Mouse (Mus musculus): ENCODE results near the gene Chit1. TPM values are rescaled to one million over a fixed set of nuclear protein-coding genes. Genes with fewer than 3 reads are reported as not detected.

Chit1 gene
- total and polyA plus RNA-seq, 3 experiments: not detected

GRCm38 (mm10) chr1:134182025-134182424, 71.0 kb downstream of the Chit1 start, which contains the start of gene Chil1:
Chil1 (plus strand) TSS chr1:134182176.
- DNase-seq (ENCODE audit: low read depth, low spot score): no peak
- H3K27me3 ChIP-seq (ENCODE audit: control insufficient read depth in 1 of 2, insufficient read depth in 2 of 2, low read length in 2 of 2): peaks cover 0 to 12% of the 10 kb centered on the region in 2 experiments
- no peak within 1 kb of the TSS for H3K9ac ChIP-seq (ENCODE audit: control insufficient read depth, low read depth, low read length, poor library complexity, severe bottlenecking)
- H3K4me1 ChIP-seq (ENCODE audit: control insufficient read depth in 1 of 2, insufficient read depth in 2 of 2, low read length in 2 of 2): no peaks in the 10 kb centered on the region
- no peaks in the 10 kb centered on the region for H3K79me2 ChIP-seq (ENCODE audit: control insufficient read depth, insufficient read depth, low read length, poor library complexity)
- H3K36me3 ChIP-seq (ENCODE audit: control insufficient read depth in 1 of 2, insufficient read depth in 2 of 2, low read length in 2 of 2): no peaks in the 10 kb centered on the region
- H3K9me3 ChIP-seq (replicated peaks; ENCODE audit: insufficient read depth, low read length): no peaks in the 10 kb centered on the region
- no peak within 1 kb of the TSS for H3K4me3 ChIP-seq (ENCODE audit: control insufficient read depth in 1 of 2, insufficient read depth in 1 of 2, low read depth in 2 of 2, low read length in 2 of 2)
- no peak within 1 kb of the TSS for H3K27ac ChIP-seq (ENCODE audit: control insufficient read depth, low read depth, low read length)
- TF ChIP-seq SMC3 (IDR thresholded peaks at IDR 0.05; ENCODE audit: low read depth, low read length): no peak
- TF ChIP-seq MAZ (IDR thresholded peaks at IDR 0.05; ENCODE audit: low read depth, low read length): no peak
- no peak for TF ChIP-seq CTCF (IDR thresholded peaks at IDR 0.05 in 2 of 3, conservative IDR thresholded peaks at IDR 0.05 in 1 of 3; ENCODE audit: control insufficient read depth in 1 of 3, insufficient read depth in 1 of 3, low read depth in 2 of 3, low read length in 3 of 3, poor library complexity in 1 of 3, severe bottlenecking in 1 of 3)
- TF ChIP-seq ELF1 (IDR thresholded peaks at IDR 0.05; ENCODE audit: low read depth, low read length): no peak
- no peak for TF ChIP-seq TBP (IDR thresholded peaks at IDR 0.05; ENCODE audit: low read depth, low read length)
- TF ChIP-seq TCF12 (IDR thresholded peaks at IDR 0.05; ENCODE audit: low read depth, low read length): no peak
- TF ChIP-seq UBTF (IDR thresholded peaks at IDR 0.05; ENCODE audit: borderline replicate concordance, insufficient read depth, low read depth, low read length): no peak
- no peak for TF ChIP-seq USF1 (IDR thresholded peaks at IDR 0.05; ENCODE audit: low read depth, low read length)

GRCm38 (mm10) chr1:134184089-134184488, 73.0 kb downstream of the Chit1 start:
- H3K27me3 ChIP-seq (ENCODE audit: control insufficient read depth in 1 of 2, insufficient read depth in 2 of 2, low read length in 2 of 2): peaks cover 0 to 9% of the 10 kb centered on the region in 2 experiments; a peak in 3 of 4 replicates

GRCm38 (mm10) chr1:134188217-134188616, 77.2 kb downstream of the Chit1 start:
- H3K36me3 ChIP-seq (ENCODE audit: control insufficient read depth in 1 of 2, insufficient read depth in 2 of 2, low read length in 2 of 2): no peaks in the 10 kb centered on the region
- TF ChIP-seq KAT2A (conservative IDR thresholded peaks at IDR 0.05; ENCODE audit: low read depth, low read length) (no peak), GATA1 (IDR thresholded peaks at IDR 0.05; ENCODE audit: low read depth, low read length) (no peak), BHLHE40 (IDR thresholded peaks at IDR 0.05; ENCODE audit: borderline replicate concordance, low read depth, low read length) (no peak), GABPA (IDR thresholded peaks at IDR 0.05; ENCODE audit: low read depth, low read length) (no peak), POLR2AphosphoS5 (IDR thresholded peaks at IDR 0.05; ENCODE audit: borderline replicate concordance, low read depth, low read length) (no peak), ELF1 (IDR thresholded peaks at IDR 0.05; ENCODE audit: low read depth, low read length) (no peak), MAZ (IDR thresholded peaks at IDR 0.05; ENCODE audit: low read depth, low read length) (no peak), ZMIZ1 (IDR thresholded peaks at IDR 0.05; ENCODE audit: low read depth, low read length) (no peak), CHD2 (IDR thresholded peaks at IDR 0.05; ENCODE audit: low read length) (no peak), MXI1 (IDR thresholded peaks at IDR 0.05; ENCODE audit: low read depth, low read length) (no peak), ETS1 (IDR thresholded peaks at IDR 0.05; ENCODE audit: low read depth, low read length) (no peak), MYB (IDR thresholded peaks at IDR 0.05; ENCODE audit: low read depth, low read length) (no peak), EP300 (IDR thresholded peaks at IDR 0.05; ENCODE audit: low read depth in 1 of 2, low read length in 2 of 2) (no peak)
- H3K4me1 ChIP-seq (ENCODE audit: control insufficient read depth in 1 of 2, insufficient read depth in 2 of 2, low read length in 2 of 2): no peaks in the 10 kb centered on the region; a peak in 1 of 4 replicates
- DNase-seq (ENCODE audit: low read depth, low spot score): no peak
- H3K9me3 ChIP-seq (replicated peaks; ENCODE audit: insufficient read depth, low read length): no peaks in the 10 kb centered on the region
- H3K27ac ChIP-seq (ENCODE audit: control insufficient read depth, low read depth, low read length): no peak overlapping the region
- H3K27me3 ChIP-seq (ENCODE audit: control insufficient read depth in 1 of 2, insufficient read depth in 2 of 2, low read length in 2 of 2): peaks cover 0 to 6% of the 10 kb centered on the region in 2 experiments; a peak in 2 of 4 replicates
- H3K79me2 ChIP-seq (ENCODE audit: control insufficient read depth, insufficient read depth, low read length, poor library complexity): no peaks in the 10 kb centered on the region
- H3K4me3 ChIP-seq (ENCODE audit: control insufficient read depth in 1 of 2, insufficient read depth in 1 of 2, low read depth in 2 of 2, low read length in 2 of 2): no peak overlapping the region
- H3K9ac ChIP-seq (ENCODE audit: control insufficient read depth, low read depth, low read length, poor library complexity, severe bottlenecking): no peak overlapping the region

More at GRCm38 (mm10) chr1:134184089-134184488, 73.0 kb downstream of the Chit1 start:
- Histone ChIP-seq H3K27ac (ENCODE audit: control insufficient read depth, low read depth, low read length) (no peak overlapping the region), H3K9me3 (replicated peaks; ENCODE audit: insufficient read depth, low read length) (no peaks in the 10 kb centered on the region), H3K79me2 (ENCODE audit: control insufficient read depth, insufficient read depth, low read length, poor library complexity) (no peaks in the 10 kb centered on the region), H3K4me3 (ENCODE audit: control insufficient read depth in 1 of 2, insufficient read depth in 1 of 2, low read depth in 2 of 2, low read length in 2 of 2) (no peak overlapping the region), H3K4me1 (ENCODE audit: control insufficient read depth in 1 of 2, insufficient read depth in 2 of 2, low read length in 2 of 2) (no peaks in the 10 kb centered on the region), H3K36me3 (ENCODE audit: control insufficient read depth in 1 of 2, insufficient read depth in 2 of 2, low read length in 2 of 2) (no peaks in the 10 kb centered on the region), H3K9ac (ENCODE audit: control insufficient read depth, low read depth, low read length, poor library complexity, severe bottlenecking) (no peak overlapping the region)
- TF ChIP-seq MAX (IDR thresholded peaks at IDR 0.05; ENCODE audit: low read length): no peak
- TF ChIP-seq ZNF384 (IDR thresholded peaks at IDR 0.05; ENCODE audit: low read depth, low read length): peak; percentile 62; the same call in 1 of the 2 replicates
- no peak for DNase-seq (ENCODE audit: low read depth, low spot score)

Data from MEL (cell line).